Mouse (Mus musculus): ENCODE results near the gene Zrsr2. TPM values are rescaled to one million over a fixed set of nuclear protein-coding genes. Genes with fewer than 3 reads are reported as not detected.

Gene Zrsr2
- polyA plus RNA-seq, 1 experiment = 6.4 TPM

DNA sequence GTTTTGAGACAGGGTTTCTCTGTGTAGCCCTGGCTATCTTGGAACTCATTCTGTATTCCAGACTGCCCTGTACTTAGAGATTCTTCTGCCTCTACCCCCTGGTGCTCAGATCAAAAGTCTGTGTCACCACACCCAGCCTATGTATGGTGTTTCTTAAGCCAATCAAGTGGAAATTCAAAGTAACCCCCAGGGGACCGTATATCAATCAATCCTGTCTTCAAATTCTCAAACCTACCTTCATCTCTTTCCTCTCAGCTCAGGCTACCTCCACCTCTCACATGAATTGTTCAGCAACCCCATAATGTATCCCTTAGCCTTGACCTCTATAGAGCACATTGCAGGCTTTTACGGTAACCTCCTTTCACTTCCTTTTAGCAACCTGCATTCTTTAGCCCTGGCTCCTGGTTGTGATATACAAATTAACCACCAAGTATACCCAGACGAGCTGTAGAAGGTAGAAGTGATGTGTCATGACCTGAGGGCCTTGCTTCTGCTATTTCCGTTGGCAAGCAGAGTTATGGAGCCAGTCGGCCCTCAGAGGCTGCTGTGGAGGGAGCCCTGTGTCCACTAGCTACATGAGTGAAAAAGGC lies 58.9 kb downstream of the Zrsr2 start:
- DNase-seq (ENCODE audit: low read depth, low spot score) = no peak
- 46% methylated on average over 5 of the region's 5 CpGs for WGBS

DNA sequence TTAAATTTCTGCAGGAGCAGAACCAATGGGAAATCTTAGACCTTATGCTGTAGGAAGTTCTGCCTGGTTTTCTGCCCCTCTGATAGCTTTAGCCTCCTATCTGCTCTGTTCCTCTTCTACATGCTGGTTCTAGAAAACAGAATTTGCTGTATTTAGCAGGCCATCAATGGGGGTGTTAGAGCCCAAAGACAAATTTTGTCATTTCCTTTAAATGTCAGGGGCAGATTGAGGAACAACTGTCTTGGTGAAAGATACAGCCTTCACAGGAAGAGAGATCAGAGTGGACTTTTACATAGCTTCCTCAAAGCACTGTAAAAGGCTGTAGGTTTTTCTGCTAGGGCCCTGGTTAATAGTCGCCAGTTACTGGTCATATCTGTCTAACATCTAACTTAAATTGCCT lies 61.1 kb downstream of the Zrsr2 start:
- WGBS = 37% methylated on average over 1 of the region's 1 CpGs

DNA sequence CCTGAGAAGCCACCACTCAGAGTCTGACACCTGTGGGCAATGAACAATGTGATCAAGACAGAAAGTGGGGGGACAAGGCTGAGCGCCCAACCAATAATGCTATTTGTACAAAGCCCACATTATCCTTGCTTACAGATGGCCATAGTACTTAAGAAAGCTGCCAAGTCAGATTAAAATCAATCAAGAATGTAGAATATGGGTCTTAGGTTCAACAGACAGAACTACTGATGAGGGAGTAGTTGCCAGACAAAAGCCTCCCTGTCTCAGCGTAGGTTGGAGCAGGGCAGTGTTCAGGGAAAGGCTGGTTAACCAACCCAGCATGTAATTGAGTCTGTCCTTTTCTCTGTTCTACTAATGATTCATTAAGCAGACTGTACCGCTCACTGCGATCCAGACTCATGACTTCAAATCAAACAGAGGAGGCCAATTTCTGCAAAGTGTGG lies 72.9 kb downstream of the Zrsr2 start:
- WGBS = 93% methylated on average over 4 of the region's 4 CpGs
- DNase-seq (ENCODE audit: low read depth, low spot score) = no peak

More for the DNA sequence above, 61.1 kb downstream of the Zrsr2 start:
- DNase-seq (ENCODE audit: low read depth, low spot score) = no peak

Other genes starting within 250 kb of the Zrsr2 start
- not detected in 2 replicates for gene Rnf138rt1, start 197.3 kb downstream of the Zrsr2 start, polyA plus RNA-seq (2012; rRNA removed)
- 1.6 and 2.2 TPM in 2 replicates for gene Ap1s2, start 49.6 kb downstream of the Zrsr2 start, polyA plus RNA-seq (2012; rRNA removed)
- gene Car5b, start 69.3 kb upstream of the Zrsr2 start, polyA plus RNA-seq (2012; rRNA removed) = 0.90 and 1.2 TPM in 2 replicates
- 6.4 and 8.0 TPM in 2 replicates for gene Siah1b, start 117.8 kb upstream of the Zrsr2 start, polyA plus RNA-seq (2012; rRNA removed)
- gene Cltrn, start 130.2 kb upstream of the Zrsr2 start, polyA plus RNA-seq (2012; rRNA removed) = not detected in 2 replicates
- gene Ace2, start 180.7 kb upstream of the Zrsr2 start, polyA plus RNA-seq (2012; rRNA removed) = 74.9 and 171 TPM in 2 replicates

Measured in large intestine, adult 2 months (tissue).